Mouse (Mus musculus) spleen, adult 18-20 months (tissue): ENCODE data around the gene Lsamp.
"Not testable (repeated sequence)": the region's sequence is repeated elsewhere in the genome, so short reads cannot be mapped to it uniquely, and the experiment has no call there.

Experiments
- DNase-seq, 2 experiments: peaks; one replicate each; pipeline ENCODE4 v3.0.0; 2022; ENCODE audit warnings: mixed read lengths in 2 of 2

Lsamp gene

GRCm38 (mm10) chr16:41965636-41966035, 1981.5 kb downstream of the Lsamp start:
- DNase-seq = no peak

DNA sequence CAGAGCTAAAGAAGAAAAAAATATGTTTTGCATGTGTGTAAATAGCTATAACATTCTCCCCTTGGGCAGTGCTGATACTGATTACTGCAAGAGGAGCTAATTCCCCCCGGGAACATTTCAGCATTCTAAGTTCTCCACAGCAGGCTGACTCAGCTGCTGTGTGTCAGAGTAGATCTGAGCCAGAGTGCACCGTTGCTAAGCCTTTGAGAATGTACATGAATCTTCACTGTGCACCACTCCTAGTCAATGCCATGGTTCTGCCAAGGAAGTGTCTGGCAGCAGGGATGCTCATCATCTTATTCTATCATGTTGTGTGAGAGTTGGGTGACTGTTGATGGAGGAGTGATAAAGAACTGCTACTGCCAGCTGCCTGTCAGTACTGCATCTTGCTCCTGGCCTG, 1985.1 kb downstream of the Lsamp start:
- DNase-seq = no peak

DNA sequence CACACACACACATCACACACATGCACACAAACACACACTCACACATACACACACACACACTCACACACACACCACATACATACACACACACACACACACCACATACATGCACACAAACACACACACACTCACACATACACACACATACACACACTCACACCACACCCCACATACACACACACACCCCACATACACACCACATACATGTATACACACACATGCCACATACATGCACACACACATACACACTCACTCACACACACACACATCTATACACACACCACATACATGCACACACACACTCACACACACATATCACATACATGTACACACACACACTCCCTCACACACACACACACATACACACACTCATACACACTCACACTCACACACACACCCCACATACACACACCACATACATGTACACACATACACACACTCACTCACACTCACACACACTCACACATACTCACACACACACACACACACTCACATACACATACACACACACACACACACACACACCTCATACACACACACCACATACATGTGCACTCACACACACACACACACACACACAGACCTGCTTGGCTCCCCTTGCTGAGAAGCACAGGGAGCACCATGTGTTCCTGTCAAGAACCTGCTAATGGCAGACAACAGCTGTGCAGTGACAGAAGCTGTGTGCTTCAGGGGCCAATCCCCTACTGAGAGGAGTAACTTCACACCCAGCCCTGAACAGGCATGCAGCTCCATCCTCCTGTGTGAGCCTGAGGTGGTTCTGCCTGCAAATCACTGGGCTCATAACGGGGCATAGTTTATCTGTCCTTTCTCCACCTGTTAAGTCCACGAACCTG, 1990.9 kb downstream of the Lsamp start:
- DNase-seq = no peak

GRCm38 (mm10) chr16:41976897-41977296, 1992.7 kb downstream of the Lsamp start:
- no peak for DNase-seq

- DNase-seq = no peak
These were observed 2012.8 kb downstream of the Lsamp start for GRCm38 (mm10) chr16:41996956-41997355.

GRCm38 (mm10) chr16:42002925-42003324, 2018.8 kb downstream of the Lsamp start:
- DNase-seq = no peak

DNA sequence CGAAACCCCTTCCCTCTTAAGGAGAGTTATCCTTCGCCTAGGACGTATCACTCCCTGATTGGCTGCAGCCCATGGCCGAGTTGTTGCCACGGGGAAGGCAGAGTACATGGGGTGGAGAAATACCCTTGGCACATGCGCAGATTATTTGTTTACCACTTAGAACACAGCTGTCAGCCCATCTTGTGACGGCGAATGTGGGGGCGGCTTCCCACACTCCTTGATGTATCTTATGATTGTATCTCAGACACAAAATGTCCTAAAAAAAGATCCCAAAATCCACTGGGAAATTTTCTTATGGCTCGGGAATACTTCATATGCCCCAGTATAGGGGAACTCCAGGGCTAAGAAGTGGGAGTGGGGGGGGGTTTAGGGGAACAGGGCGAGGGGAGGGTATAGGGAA, 2019.3 kb downstream of the Lsamp start:
- not testable (repeated sequence) for DNase-seq

- no peak for DNase-seq
These were observed 2020.0 kb downstream of the Lsamp start for GRCm38 (mm10) chr16:42004166-42004565.

- DNase-seq = no peak
These were observed 2030.8 kb downstream of the Lsamp start for GRCm38 (mm10) chr16:42014937-42015336.

GRCm38 (mm10) chr16:42015443-42015842, 2031.3 kb downstream of the Lsamp start:
- DNase-seq = no peak

DNA sequence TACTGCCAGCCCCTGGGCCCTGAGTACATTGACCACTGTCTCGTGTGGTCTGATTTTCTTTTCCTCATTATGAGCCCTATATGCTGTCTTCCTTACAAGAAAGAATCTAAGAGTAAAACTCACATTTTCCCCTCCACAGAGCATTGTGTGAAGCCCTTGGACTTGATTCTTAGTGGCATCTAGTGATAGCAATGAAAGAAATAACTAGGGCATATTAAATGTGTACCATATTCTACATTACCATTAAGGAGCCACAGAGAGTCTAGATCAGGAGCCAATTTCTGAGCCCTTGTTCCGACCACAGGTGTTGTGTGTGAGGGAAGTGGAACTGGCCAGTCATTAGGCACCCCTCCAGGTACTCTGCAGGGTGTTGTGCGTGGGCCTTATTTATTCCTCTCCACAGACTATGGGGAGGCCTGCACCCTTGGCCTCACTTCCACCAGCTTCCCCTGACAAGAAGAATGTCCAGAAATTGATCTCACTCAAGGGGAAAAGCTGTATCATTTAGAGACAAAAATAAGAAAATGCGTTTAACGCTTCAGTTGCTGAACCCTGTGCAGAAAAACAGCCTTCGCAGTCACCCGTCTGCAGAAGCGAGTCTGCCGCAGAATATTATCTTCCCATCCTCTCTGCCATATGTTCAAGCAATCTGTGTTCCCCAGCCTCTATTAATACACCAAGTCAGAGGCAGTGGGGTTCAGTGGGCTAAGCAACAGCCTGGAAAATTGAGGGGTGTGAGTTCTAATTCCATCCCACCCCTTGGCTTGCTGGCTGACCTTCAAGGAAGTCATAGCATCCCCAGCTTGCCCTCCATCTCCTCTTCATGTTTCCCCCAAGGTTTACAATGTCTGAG, 2032.9 kb downstream of the Lsamp start:
- DNase-seq = no peak

GRCm38 (mm10) chr16:42022566-42022965, 2038.4 kb downstream of the Lsamp start:
- DNase-seq = no peak

DNA sequence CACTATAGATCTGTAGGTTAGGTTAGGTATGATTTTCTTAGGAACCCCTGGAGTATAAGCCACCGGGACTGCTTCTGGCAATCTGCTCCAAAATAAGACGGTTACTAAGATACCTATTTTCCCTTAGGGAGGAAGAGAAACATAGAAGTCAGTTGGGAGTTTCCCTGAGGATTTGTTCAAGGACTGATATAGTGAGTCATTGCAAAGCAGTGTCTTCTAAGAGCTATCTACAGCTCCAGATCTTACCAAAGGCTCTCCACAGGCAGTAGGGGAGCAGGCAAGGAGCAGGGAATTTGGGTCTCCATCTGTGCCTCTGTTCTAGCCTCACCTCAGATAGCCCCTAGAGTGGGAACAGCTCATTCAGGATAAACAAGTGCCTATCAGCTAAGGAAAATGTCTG, 2047.9 kb downstream of the Lsamp start:
- DNase-seq = no peak

DNA sequence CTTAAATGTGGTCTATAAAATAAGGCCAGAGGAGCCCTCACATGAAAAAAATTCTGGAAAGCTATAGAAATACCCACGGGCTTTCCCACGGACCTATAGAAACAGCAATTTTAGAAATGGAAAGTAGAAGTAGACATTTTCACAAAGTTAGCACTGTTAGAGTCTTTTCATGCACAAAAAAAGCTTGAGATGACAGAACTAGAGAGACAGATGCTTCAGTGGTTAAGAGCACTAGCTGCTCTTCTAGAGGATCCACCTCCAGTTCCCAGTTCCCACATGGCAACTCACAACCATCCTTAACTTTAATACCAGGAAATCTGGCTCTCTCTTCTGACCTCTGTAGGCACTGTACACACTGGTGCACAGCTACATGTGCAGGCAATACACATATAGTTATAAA, 2049.3 kb downstream of the Lsamp start:
- DNase-seq = no peak

DNA sequence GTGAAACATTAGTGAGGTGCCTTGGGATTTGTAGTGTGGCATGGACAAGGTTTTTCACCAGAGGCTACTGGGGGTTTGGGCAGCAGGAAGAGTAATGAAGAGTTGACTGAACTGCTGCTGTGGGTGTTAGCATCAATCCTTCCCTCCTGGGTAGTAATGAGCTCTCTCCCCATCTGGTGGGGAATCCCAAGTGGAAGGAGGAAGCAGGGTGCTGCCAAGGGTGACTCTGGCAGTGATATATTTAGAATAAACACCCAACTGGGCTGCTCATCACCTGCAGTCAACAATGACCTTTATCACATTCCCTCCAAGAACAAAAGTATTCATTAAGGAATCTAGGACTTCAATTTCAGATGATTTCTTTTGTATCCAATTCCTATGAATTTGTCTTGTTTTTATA, 2064.0 kb downstream of the Lsamp start:
- no peak for DNase-seq

GRCm38 (mm10) chr16:42059927-42060326, 2075.8 kb downstream of the Lsamp start:
- no peak for DNase-seq

DNA sequence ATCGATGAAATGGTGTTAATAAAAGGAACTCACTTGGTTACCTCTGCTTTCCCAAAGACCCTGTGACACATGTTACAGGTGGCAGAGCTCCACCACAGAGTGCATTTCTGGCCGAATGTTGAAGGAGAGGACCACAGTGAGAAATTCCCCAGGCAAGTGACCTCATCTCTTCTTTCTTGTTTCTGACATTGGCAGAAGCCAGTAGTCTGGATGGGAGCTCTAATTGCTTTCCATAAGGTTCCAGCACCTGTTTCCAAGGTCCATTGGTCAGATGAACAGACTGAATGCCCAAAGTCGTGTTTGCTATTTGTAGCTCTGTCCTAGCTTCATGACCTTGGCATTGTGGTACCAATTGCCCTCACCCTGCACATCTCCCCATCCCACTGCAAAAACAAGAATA, 2090.2 kb downstream of the Lsamp start:
- no peak for DNase-seq

GRCm38 (mm10) chr16:42079573-42079972, 2095.4 kb downstream of the Lsamp start:
- no peak for DNase-seq

- no peak for DNase-seq
These were observed 2097.4 kb downstream of the Lsamp start for GRCm38 (mm10) chr16:42081611-42082010.

- no peak for DNase-seq
These were observed 2113.3 kb downstream of the Lsamp start for GRCm38 (mm10) chr16:42097510-42097909.

DNA sequence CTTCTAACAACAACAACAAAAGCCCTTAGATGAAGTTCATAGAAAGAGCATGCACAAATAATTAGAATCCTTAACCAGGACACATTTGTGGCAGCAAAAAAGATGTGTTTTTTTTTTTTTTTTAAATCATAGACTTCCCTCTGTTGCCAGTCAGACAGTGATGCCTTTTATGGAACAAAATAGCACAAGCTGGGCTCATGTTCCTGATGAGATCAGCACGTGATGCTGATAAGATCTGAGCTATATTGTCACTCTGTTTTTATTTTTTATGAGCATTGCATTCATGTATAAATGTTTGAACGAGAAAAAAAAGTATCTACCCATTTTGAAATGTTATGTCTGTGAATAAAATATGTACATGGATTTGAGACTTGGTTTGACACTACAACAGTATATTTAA, 2118.0 kb downstream of the Lsamp start:
- DNase-seq = no peak

DNA sequence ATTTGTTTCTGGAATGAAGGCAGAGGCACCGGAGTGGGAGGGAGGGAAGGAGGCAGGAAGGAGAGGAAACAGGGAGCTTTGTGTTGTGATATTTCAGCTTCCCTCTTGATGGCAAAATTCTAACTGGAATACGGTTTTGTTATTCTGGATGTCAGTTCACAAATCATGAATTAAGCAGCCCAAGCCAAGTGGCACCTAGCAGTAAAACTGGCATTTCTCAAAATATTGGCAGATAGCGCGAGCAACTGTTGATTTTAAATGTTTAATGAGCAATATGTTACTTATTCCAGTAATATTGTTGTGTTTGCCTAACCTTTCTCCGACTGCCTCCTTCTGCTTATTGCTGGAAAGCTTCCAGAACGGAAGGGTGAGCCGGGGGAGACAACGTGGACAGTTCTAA, 2118.5 kb downstream of the Lsamp start:
- DNase-seq = no peak

- no peak for DNase-seq
These were observed 2128.1 kb downstream of the Lsamp start for GRCm38 (mm10) chr16:42112251-42112650.

DNA sequence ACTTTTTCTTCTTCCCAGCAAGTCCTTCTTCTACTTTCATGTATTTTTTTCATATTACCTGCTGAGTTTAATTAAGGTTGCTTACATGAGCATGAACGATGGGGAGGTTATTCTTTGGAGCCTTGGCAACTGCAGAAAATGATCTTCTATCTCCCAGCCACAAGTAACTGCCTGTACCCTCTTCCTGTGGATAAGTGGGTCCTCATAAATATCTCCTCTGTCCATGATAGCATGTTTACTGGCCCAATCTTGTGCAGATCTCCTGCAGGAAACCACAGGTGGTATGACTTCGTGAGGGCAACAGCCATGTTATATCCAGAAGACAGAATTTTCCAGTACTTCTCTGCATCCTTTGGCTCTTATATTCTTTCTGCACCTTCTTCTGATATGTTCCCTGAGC, 2129.1 kb downstream of the Lsamp start:
- DNase-seq = no peak
